Mouse (Mus musculus) T-helper 17 cell (primary cell): Measurements from ENCODE around the gene Mapk8ip1.
"Not testable (repeated sequence)": the region's sequence is repeated elsewhere in the genome, so short reads cannot be mapped to it uniquely, and the experiment has no call there.

ENCODE experiments used
- in situ Hi-C, 2 experiments: fragments of 300-600 bp; cut with MboI, MseI; formaldehyde crosslinking; loops; 1 replicate in 1 of 2; 2 replicates in 1 of 2; pipeline ENCODE4 v1.15.1; 2025; ENCODE audit warnings: high pct_unique_total_duplicates in 2 of 2

The Mapk8ip1 gene

DNA sequence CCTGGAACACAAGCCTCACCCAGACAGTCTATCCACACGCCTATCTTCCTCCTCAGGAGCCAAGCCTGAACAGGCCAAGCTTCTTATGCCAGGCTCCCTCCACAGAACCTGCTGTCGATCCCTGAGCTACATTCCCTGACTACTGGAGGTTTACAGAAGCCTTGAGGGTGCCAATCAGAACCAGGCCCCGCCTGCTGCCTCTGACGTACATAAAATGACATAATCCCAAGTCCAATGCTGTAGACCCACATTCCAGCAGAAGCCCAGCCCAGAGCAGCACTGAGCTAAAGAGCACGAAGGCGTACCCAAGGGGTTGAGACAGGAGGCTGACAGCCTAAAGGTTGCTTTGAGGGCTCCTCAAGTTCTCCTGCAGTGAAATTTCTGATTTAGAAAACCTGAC, 26.8 kb upstream of the Mapk8ip1 start:
- in situ Hi-C loops = no loop called here

- in situ Hi-C loops = no loop called here
Observed at GRCm38 (mm10) chr2:92426426-92426825, 25.4 kb upstream of the Mapk8ip1 start.

DNA sequence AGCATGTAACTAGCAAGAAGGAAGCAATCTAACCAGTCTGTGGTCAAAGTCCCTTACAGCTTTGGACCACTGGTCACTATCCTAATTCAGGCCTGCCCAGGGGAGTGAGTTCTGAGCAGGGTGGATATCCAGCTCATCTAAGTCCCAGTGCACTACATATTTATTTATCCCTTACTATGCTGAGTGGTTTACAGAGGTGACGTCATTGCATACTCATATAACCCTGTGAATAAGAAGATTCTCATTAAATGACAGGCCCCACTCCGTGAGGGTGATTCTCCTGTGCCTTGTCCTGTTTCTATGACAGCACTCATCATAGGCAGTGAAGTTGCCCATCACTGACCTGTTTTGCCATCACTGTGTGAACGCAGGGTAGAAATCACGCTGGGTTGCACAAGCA, 24.3 kb upstream of the Mapk8ip1 start:
- in situ Hi-C loops = no loop called here

DNA sequence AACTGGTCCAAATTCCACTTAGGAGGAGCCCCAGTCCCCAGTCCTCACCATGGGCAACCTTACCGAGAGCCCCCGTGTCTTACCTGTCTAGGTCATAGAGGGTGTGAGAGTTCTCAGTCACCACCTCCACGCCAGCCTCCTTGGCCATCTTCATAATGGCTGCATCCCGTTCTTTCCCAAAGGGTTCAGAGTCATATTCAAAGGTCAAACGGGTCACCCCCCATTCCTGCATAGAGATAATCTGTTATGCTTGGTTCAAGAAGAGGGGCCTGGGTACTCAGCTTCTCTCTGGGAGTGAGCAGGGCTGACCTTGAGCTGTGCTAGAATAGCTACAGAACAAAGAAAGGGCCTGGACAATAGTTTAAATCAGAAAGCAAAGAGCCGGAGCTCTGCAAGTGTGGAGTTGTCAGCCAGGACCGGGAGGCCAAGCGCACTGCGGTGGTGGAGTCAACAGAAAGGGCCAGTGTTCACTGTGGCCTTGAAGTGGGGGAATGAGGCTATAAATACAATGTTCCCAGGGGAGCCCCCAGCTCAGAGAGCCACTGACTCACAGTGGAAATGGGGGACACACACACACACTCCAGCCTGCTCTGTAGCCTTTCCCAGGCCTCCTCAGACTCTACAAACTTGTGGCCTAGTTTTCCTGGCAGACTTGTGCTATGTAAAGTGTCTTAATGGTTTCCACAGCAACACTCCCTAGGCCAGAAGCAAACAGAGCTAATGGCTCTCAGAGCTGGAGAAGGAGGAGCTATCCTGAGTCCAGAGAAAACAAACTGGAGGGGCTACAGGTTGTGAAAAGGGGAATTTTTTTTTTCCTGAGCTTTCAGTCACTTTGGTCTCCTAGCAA, 23.6 kb upstream of the Mapk8ip1 start:
- in situ Hi-C loops = no loop called here

DNA sequence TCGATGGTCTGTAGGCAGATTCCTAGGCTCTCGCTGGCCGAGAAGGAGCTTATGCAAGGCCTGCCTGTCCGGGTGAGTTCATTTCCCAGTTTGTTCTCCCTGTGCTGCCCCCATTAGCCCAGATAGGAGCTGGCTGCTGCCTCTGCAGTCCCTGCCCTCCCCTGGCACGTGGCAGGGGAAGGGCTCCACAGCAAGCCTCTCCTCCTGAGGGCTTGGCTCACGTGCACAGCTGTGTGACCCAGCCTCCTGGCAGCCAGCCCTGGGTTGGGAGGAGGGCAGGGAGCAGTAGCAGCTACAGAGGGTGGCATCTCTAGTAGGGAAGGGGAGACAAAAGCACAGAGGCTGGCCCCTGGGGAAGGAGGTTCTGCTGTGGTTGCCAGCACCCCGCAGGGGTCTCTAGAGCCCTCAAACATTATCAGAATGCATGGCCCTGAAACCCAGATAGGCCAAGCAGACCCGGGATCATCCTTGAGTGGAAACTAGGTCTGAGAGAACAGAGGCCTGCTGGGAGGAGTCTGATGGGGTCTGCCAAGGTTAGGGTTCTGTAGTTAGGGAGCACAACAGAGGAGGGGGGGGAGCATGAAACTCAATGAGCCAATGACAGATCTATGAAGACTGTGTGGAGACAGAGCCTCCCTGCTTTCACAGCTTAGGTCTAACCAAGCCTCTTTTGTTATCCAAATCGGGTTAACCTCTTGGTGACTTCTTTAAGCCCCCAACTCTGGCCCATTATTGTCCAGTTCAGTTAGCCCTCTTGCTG, 22.8 kb upstream of the Mapk8ip1 start:
- in situ Hi-C loops = no loop called here

- in situ Hi-C loops = no loop called here
Observed at GRCm38 (mm10) chr2:92423156-92423555, 22.1 kb upstream of the Mapk8ip1 start.

DNA sequence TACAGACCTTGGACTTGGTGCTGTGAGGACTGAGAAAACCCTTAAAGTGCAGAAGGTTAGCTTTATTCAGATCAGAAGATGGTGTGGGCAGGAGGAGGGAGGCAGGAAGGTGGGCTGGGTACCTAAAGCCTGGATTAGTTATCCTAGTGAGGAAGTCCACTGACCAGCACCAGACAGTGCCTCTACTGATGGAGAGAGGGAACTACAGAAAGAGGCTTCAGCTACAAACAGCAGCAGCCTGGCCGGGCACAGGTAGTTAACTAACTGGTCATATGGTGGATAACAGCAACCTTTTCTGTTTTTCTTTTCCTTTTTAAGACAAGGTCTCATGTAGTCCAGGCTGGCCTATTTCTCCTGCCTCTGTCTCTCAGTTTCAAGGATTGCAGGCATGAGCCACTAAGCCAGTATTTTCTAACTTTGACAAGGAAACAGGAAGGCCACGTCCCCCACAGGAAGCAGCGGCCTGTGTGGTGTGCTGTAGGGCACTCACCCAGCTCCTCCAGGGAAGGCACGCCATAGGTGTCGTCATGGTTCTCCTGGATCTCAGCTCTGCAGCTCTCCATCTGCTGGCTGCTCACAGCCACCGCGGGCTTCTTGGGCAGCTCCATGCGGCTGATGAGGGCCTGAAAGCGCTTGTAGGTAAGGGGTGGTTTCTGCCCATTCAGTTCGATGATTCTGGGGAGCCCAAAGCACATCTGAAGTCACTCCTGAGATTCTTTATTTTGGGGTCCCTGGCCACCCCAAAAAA, 21.5 kb upstream of the Mapk8ip1 start:
- in situ Hi-C loops = no loop called here

GRCm38 (mm10) chr2:92421723-92422387, 20.8 kb upstream of the Mapk8ip1 start:
- in situ Hi-C loops = no loop called here

DNA sequence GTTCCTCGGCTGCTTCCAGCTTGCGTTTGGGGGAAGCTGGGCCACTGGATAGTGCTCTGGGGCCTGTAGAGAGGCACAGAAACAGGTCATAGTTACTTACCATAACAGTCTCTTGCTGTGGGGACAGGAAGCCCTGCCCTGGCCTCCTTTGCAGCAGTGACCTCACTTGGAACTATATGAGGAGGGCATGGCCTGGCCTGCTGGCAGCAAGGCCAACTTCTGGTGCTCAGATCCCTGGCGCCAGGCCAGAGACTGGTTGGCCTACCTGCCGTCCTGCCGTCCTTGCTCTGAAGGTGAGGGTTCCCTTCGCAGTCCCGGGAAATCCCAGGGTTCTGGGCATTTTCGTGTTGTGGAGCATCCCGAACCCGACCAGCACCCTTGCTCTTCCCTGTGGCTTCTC, 10.6 kb upstream of the Mapk8ip1 start:
- in situ Hi-C loops = no loop called here

GRCm38 (mm10) chr2:92408309-92409045, 7.4 kb upstream of the Mapk8ip1 start:
- in situ Hi-C loops = no loop called here

DNA sequence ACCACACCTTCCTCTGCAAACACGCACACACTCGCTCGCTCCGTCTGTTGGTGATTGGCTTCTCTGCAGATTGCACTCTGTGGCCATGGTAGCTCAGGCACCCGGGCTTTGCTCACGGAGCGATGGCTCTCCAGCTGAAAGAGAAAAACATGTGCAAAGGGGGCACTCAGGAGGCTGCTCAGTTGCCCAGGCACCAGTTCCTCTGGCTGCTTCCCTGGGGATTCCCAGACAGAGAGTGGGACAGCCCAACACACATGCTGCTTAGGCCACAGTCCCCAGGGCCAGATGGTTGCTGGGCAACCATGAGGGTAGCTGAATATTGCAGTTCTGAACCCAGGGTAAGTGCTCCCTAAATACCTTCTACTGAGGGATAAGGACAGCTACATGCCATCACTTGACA, 4.6 kb upstream of the Mapk8ip1 start:
- in situ Hi-C loops = no loop called here

DNA sequence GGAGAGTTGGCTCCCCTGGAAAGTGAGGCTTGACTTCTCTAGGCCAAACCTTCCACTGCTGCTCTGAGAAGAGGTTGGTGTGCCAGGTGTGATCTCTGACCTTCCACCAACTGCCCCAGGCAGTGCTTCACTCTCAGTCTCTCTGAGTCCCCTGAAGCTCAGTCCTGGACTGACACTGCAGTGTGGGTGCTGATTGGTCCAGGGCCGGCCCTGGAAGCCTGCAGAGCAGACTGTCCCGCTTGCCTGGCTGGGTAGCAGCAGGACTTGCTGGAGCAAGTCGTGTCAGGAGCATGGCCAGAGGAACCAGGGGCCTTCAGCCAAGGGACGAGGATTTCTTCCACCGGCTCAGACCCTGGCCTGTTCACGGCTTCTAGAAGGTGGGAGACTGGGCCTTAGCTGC, 3.7 kb upstream of the Mapk8ip1 start:
- in situ Hi-C loops = no loop called here

GRCm38 (mm10) chr2:92403776-92404319, 2.8 kb upstream of the Mapk8ip1 start:
- in situ Hi-C loops = no loop called here

GRCm38 (mm10) chr2:92402591-92403326, 1.7 kb upstream of the Mapk8ip1 start:
- in situ Hi-C loops = no loop called here

DNA sequence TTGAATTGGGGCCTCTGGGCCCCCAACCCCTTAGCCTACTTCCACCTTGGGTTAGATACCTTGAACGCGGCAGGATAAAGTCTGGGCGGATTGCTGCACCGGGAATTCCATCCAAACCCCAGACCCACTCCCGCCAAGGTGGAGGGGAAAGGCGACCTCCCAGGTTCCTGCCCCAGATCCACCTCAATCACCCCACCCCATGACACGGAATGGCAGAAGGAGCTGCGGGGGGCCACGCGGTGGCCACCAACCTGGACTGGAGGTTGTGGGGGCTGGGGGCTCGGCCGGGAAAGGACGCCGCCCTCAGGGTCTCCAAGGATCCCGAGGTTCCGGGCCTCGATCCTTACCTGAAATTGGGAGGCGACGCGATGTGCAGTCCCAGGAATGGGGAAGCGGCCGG, 381 bp downstream of the Mapk8ip1 start:
- in situ Hi-C loops = no loop called here

DNA sequence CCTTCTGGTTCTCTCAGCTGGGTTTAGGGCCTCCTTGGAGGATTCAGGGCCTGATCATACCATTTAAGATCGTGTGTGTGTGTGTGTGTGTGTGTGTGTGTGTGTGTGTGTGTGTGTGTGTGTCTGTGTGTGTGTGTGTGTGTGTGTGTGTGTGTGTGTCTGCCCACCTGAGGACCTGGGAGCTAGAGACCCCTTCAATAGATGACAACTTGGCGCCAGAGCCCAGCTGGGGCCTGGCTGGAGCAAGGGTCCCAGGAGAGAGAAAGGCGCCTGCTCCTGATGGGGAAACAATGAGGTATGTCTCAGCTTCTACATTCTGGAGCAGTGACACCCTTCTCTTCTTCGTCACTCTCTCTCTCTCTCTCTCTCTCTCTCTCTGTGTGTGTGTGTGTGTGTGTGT, 1.2 kb downstream of the Mapk8ip1 start:
- in situ Hi-C loops = not testable (repeated sequence)

- in situ Hi-C loops = no loop called here
Observed at GRCm38 (mm10) chr2:92397436-92397835, 3.6 kb downstream of the Mapk8ip1 start.

DNA sequence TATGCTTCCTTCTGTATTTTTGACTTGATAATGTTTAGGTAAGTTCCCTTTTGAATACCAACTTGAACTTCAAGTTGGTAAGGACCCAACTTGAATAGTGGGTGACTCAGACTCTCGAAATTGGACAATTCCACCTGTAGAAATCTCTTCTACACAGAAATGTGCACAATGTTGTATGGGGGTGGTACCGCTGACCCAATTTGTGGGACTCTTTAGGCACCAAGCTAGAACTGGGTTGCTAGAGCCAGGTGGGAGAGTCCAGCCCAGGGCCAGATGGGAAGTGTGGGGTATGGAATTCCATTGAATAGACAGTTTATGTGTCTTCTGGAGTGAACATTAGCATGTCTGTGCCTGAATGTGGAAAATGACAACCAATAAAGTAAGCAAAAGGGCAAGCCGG, 5.5 kb downstream of the Mapk8ip1 start:
- in situ Hi-C loops = no loop called here

GRCm38 (mm10) chr2:92392318-92393264, 8.5 kb downstream of the Mapk8ip1 start:
- in situ Hi-C loops = no loop called here
